Mouse (Mus musculus): ENCODE measurements around the gene Aldh1a1. TPM values are rescaled to one million over a fixed set of nuclear protein-coding genes. Genes with fewer than 3 reads are reported as not detected.

The Aldh1a1 gene
- 0.17 and 0.32 TPM in 2 replicates for polyA plus RNA-seq (2014; fragmentation: Nextera tagmentation; extraction: Ambion mirVana)

- H3K27me3 ChIP-seq (ENCODE audit: control insufficient read depth, insufficient read depth, low read length): no peaks in the 10 kb centered on the region
- no peaks in the 10 kb centered on the region for H3K9me3 ChIP-seq (ENCODE audit: control insufficient read depth, low read length)
- H3K36me3 ChIP-seq (ENCODE audit: control insufficient read depth, insufficient read depth, low read length): no peaks in the 10 kb centered on the region
- 83% methylated on average over 2 of the region's 2 CpGs for WGBS
- no peak for ATAC-seq (replicated peaks; ENCODE audit: low FRiP score)
- no peak within 1 kb of the TSS for H3K27ac ChIP-seq (ENCODE audit: low read depth, low read length)
- no peaks in the 10 kb centered on the region for H3K4me1 ChIP-seq (replicated peaks; ENCODE audit: control insufficient read depth, insufficient read depth, low read length)
- no peak within 1 kb of the TSS for H3K4me2 ChIP-seq (ENCODE audit: low read depth, low read length, severe bottlenecking)
- H3K4me3 ChIP-seq (ENCODE audit: low read depth, low read length): no peak within 1 kb of the TSS
- DNase-seq (ENCODE audit: low spot score): no peak
- H3K9ac ChIP-seq (ENCODE audit: low read length): no peak within 1 kb of the TSS
Measured at GRCm38 (mm10) chr19:20492491-20492890, at the start of gene Aldh1a1. Aldh1a1 (plus strand) TSS chr19:20492715.

GRCm38 (mm10) chr19:20447807-20448206 lies 44.7 kb upstream of the Aldh1a1 start:
- H3K36me3 ChIP-seq (ENCODE audit: control insufficient read depth, insufficient read depth, low read length): no peaks in the 10 kb centered on the region
- no peak overlapping the region for H3K4me3 ChIP-seq (ENCODE audit: low read depth, low read length)
- no peaks in the 10 kb centered on the region for H3K9me3 ChIP-seq (ENCODE audit: control insufficient read depth, low read length)
- no peak overlapping the region for H3K27ac ChIP-seq (ENCODE audit: low read depth, low read length)
- H3K4me1 ChIP-seq (replicated peaks; ENCODE audit: control insufficient read depth, insufficient read depth, low read length): no peaks in the 10 kb centered on the region
- no peak for DNase-seq (ENCODE audit: low spot score)
- ATAC-seq (replicated peaks; ENCODE audit: low FRiP score): no peak
- H3K4me2 ChIP-seq (ENCODE audit: low read depth, low read length, severe bottlenecking): no peak overlapping the region
- 77% methylated on average over 2 of the region's 2 CpGs for WGBS
- H3K9ac ChIP-seq (ENCODE audit: low read length): no peak overlapping the region
- H3K27me3 ChIP-seq (ENCODE audit: control insufficient read depth, insufficient read depth, low read length): no peaks in the 10 kb centered on the region

GRCm38 (mm10) chr19:20449546-20449945 lies 43.0 kb upstream of the Aldh1a1 start:
- Histone ChIP-seq H3K4me3 (ENCODE audit: low read depth, low read length) (no peak overlapping the region), H3K27ac (ENCODE audit: low read depth, low read length) (no peak overlapping the region), H3K4me1 (replicated peaks; ENCODE audit: control insufficient read depth, insufficient read depth, low read length) (no peaks in the 10 kb centered on the region), H3K27me3 (ENCODE audit: control insufficient read depth, insufficient read depth, low read length) (no peaks in the 10 kb centered on the region), H3K9me3 (ENCODE audit: control insufficient read depth, low read length) (no peaks in the 10 kb centered on the region), H3K4me2 (ENCODE audit: low read depth, low read length, severe bottlenecking) (no peak overlapping the region), H3K36me3 (ENCODE audit: control insufficient read depth, insufficient read depth, low read length) (no peaks in the 10 kb centered on the region), H3K9ac (ENCODE audit: low read length) (no peak overlapping the region)
- ATAC-seq (replicated peaks; ENCODE audit: low FRiP score) (no peak), DNase-seq (ENCODE audit: low spot score) (no peak)

GRCm38 (mm10) chr19:20451045-20451444 lies 41.5 kb upstream of the Aldh1a1 start:
- H3K4me2 ChIP-seq (ENCODE audit: low read depth, low read length, severe bottlenecking): no peak overlapping the region
- no peaks in the 10 kb centered on the region for H3K27me3 ChIP-seq (ENCODE audit: control insufficient read depth, insufficient read depth, low read length)
- H3K4me3 ChIP-seq (ENCODE audit: low read depth, low read length): no peak overlapping the region
- DNase-seq (ENCODE audit: low spot score): no peak
- no peaks in the 10 kb centered on the region for H3K9me3 ChIP-seq (ENCODE audit: control insufficient read depth, low read length)
- H3K9ac ChIP-seq (ENCODE audit: low read length): no peak overlapping the region
- ATAC-seq (replicated peaks; ENCODE audit: low FRiP score): no peak
- 90% methylated on average over 7 of the region's 7 CpGs for WGBS
- H3K4me1 ChIP-seq (replicated peaks; ENCODE audit: control insufficient read depth, insufficient read depth, low read length): no peaks in the 10 kb centered on the region
- H3K27ac ChIP-seq (ENCODE audit: low read depth, low read length): no peak overlapping the region
- H3K36me3 ChIP-seq (ENCODE audit: control insufficient read depth, insufficient read depth, low read length): no peaks in the 10 kb centered on the region

GRCm38 (mm10) chr19:20484497-20484896 lies 8.0 kb upstream of the Aldh1a1 start:
- no peak for ATAC-seq (replicated peaks; ENCODE audit: low FRiP score)
- no peaks in the 10 kb centered on the region for H3K36me3 ChIP-seq (ENCODE audit: control insufficient read depth, insufficient read depth, low read length)
- H3K9me3 ChIP-seq (ENCODE audit: control insufficient read depth, low read length): no peaks in the 10 kb centered on the region
- H3K4me1 ChIP-seq (replicated peaks; ENCODE audit: control insufficient read depth, insufficient read depth, low read length): no peaks in the 10 kb centered on the region
- DNase-seq (ENCODE audit: low spot score): no peak
- H3K27ac ChIP-seq (ENCODE audit: low read depth, low read length): no peak overlapping the region
- 73% methylated on average over 1 of the region's 1 CpGs for WGBS
- H3K4me2 ChIP-seq (ENCODE audit: low read depth, low read length, severe bottlenecking): no peak overlapping the region
- H3K9ac ChIP-seq (ENCODE audit: low read length): no peak overlapping the region
- no peaks in the 10 kb centered on the region for H3K27me3 ChIP-seq (ENCODE audit: control insufficient read depth, insufficient read depth, low read length)
- H3K4me3 ChIP-seq (ENCODE audit: low read depth, low read length): no peak overlapping the region

GRCm38 (mm10) chr19:20491950-20492349 lies 565 bp upstream of the Aldh1a1 start:
- no peak for ATAC-seq (replicated peaks; ENCODE audit: low FRiP score)

GRCm38 (mm10) chr19:20496476-20496875 lies 4.0 kb downstream of the Aldh1a1 start:
- Histone ChIP-seq H3K36me3 (ENCODE audit: control insufficient read depth, insufficient read depth, low read length) (no peaks in the 10 kb centered on the region), H3K4me2 (ENCODE audit: low read depth, low read length, severe bottlenecking) (no peak overlapping the region), H3K27me3 (ENCODE audit: control insufficient read depth, insufficient read depth, low read length) (no peaks in the 10 kb centered on the region), H3K9me3 (ENCODE audit: control insufficient read depth, low read length) (no peaks in the 10 kb centered on the region), H3K27ac (ENCODE audit: low read depth, low read length) (no peak overlapping the region), H3K9ac (ENCODE audit: low read length) (no peak overlapping the region), H3K4me3 (ENCODE audit: low read depth, low read length) (no peak overlapping the region), H3K4me1 (replicated peaks; ENCODE audit: control insufficient read depth, insufficient read depth, low read length) (no peaks in the 10 kb centered on the region)
- DNase-seq (ENCODE audit: low spot score): no peak
- ATAC-seq (replicated peaks; ENCODE audit: low FRiP score): no peak

More at GRCm38 (mm10) chr19:20491950-20492349, 565 bp upstream of the Aldh1a1 start:
- H3K27ac ChIP-seq (ENCODE audit: low read depth, low read length): no peak overlapping the region
- no peaks in the 10 kb centered on the region for H3K36me3 ChIP-seq (ENCODE audit: control insufficient read depth, insufficient read depth, low read length)
- no peaks in the 10 kb centered on the region for H3K9me3 ChIP-seq (ENCODE audit: control insufficient read depth, low read length)
- H3K4me3 ChIP-seq (ENCODE audit: low read depth, low read length): no peak overlapping the region
- H3K4me2 ChIP-seq (ENCODE audit: low read depth, low read length, severe bottlenecking): no peak overlapping the region
- no peaks in the 10 kb centered on the region for H3K27me3 ChIP-seq (ENCODE audit: control insufficient read depth, insufficient read depth, low read length)
- no peak for DNase-seq (ENCODE audit: low spot score)
- H3K4me1 ChIP-seq (replicated peaks; ENCODE audit: control insufficient read depth, insufficient read depth, low read length): no peaks in the 10 kb centered on the region
- WGBS: 84% methylated on average over 4 of the region's 4 CpGs
- H3K9ac ChIP-seq (ENCODE audit: low read length): no peak overlapping the region

- Histone ChIP-seq H3K9me3 (ENCODE audit: control insufficient read depth, low read length) (no peaks in the 10 kb centered on the region), H3K27ac (ENCODE audit: low read depth, low read length) (no peak overlapping the region), H3K36me3 (ENCODE audit: control insufficient read depth, insufficient read depth, low read length) (no peaks in the 10 kb centered on the region), H3K4me1 (replicated peaks; ENCODE audit: control insufficient read depth, insufficient read depth, low read length) (no peaks in the 10 kb centered on the region), H3K9ac (ENCODE audit: low read length) (no peak overlapping the region), H3K4me3 (ENCODE audit: low read depth, low read length) (no peak overlapping the region), H3K27me3 (ENCODE audit: control insufficient read depth, insufficient read depth, low read length) (no peaks in the 10 kb centered on the region), H3K4me2 (ENCODE audit: low read depth, low read length, severe bottlenecking) (no peak overlapping the region)
- DNase-seq (ENCODE audit: low spot score) (no peak), ATAC-seq (replicated peaks; ENCODE audit: low FRiP score) (no peak)
Measured at GRCm38 (mm10) chr19:20505359-20505758, 12.8 kb downstream of the Aldh1a1 start.

- ATAC-seq (replicated peaks; ENCODE audit: low FRiP score) (0 out of 2 replicates have a peak, but pooled peaks have one; percentile 5), DNase-seq (ENCODE audit: low spot score) (no peak)
- 23% methylated on average over 9 of the region's 9 CpGs for WGBS
- Histone ChIP-seq H3K9ac (ENCODE audit: low read length) (no peak overlapping the region), H3K4me2 (ENCODE audit: low read depth, low read length, severe bottlenecking) (no peak overlapping the region), H3K36me3 (ENCODE audit: control insufficient read depth, insufficient read depth, low read length) (no peaks in the 10 kb centered on the region), H3K27me3 (ENCODE audit: control insufficient read depth, insufficient read depth, low read length) (no peaks in the 10 kb centered on the region), H3K4me3 (ENCODE audit: low read depth, low read length) (no peak overlapping the region), H3K27ac (ENCODE audit: low read depth, low read length) (no peak overlapping the region), H3K4me1 (replicated peaks; ENCODE audit: control insufficient read depth, insufficient read depth, low read length) (no peaks in the 10 kb centered on the region), H3K9me3 (ENCODE audit: control insufficient read depth, low read length) (no peaks in the 10 kb centered on the region)
Measured at GRCm38 (mm10) chr19:20506936-20507615, 14.6 kb downstream of the Aldh1a1 start.

Data from forebrain, embryonic 11.5 days (tissue).